Mouse (Mus musculus): Measurements from ENCODE around the gene Atp6v1b1. TPM values are rescaled to one million over a fixed set of nuclear protein-coding genes. Genes with fewer than 3 reads are reported as not detected.

Atp6v1b1 gene
- polyA plus RNA-seq, 1 experiment from 2014 or later, result not detected

DNA sequence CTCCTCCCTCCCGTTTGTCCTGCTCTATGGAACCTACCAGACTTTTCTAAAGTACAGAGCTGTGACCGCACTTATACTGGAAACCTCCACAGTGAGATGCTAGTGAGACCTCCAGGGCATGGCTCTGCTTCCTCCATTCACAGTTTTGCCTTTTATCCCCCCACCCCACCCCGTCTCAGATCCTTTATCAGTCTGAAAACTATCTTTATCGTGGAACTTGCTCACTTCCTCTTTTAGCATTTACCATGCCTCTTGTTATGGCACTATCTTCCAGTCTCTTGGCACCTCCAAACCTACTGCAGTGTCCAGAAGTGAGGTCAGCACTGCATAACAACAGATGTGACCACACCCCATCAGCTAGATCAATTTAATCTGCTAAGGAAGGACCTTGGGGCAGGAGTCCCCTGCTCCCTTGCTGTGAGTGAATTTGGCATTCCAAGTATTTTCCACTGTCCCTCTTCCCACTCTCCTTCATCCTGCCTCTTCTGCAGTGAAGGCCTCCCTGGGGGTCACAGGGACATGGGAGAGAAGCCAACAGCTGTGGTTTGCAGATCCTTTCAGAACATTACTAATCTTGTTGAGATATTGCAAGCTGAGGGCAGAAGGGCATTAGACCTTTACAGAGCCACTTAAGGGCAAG lies 48.6 kb downstream of the Atp6v1b1 start:
- no peaks in the 10 kb centered on the region for H3K36me3 ChIP-seq
- ATAC-seq (ENCODE audit: low FRiP score, low read depth), result no peak
- H3K9me3 ChIP-seq, result no peaks in the 10 kb centered on the region
- H3K27ac ChIP-seq, result no peak overlapping the region
- peaks cover 18% of the 10 kb centered on the region for H3K4me1 ChIP-seq
- H3K27me3 ChIP-seq (replicated peaks), result no peaks in the 10 kb centered on the region
- 72% methylated on average over 4 of the region's 4 CpGs for WGBS
- H3K4me2 ChIP-seq (replicated peaks), result no peak overlapping the region
- H3K4me3 ChIP-seq, result no peak overlapping the region
- H3K9ac ChIP-seq, result no peak overlapping the region

DNA sequence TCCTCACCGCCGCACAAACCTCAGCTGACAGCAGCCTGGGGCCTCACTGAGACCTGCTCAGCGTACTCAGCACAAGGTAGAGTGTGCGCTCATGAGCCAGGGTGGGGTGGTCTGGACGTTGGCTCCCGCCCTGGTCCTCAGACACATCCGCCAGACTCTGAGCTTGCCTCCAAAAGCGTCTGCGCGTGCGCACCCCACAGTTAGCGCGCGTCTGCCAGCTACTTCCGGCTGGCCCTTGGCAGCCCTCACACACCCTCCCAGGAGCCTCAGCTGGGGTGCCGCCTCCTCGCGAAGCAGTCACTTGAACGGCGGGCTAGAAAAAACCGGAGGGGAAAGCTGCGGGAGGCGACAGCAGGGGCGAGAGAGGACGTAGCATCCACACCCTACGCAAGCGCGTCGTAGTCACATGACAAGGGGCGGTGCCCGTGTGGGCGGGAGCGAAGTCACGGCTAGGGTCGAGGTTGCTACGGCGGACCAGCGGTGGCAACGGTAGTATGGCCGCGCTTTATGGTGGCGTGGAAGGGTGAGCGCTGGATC lies 52.0 kb downstream of the Atp6v1b1 start, which contains the start of gene Nagk:
Gene Nagk, plus strand, starts transcription at position 223 of the 537 bp plus-strand sequence.
- Histone ChIP-seq H3K9me3 (no peaks in the 10 kb centered on the region), H3K36me3 (peaks cover 6% of the 10 kb centered on the region; the same call in 1 of the 2 replicates), H3K4me1 (peaks cover 6% of the 10 kb centered on the region), H3K4me3 (peak within 1 kb of the TSS; percentile 80), H3K27ac (peak within 1 kb of the TSS; percentile 92), H3K27me3 (replicated peaks) (no peaks in the 10 kb centered on the region), H3K9ac (peak within 1 kb of the TSS; percentile 84), H3K4me2 (replicated peaks) (peak within 1 kb of the TSS; percentile 89)
- ATAC-seq (ENCODE audit: low FRiP score, low read depth), result peak; percentile 96
- WGBS, result under 1% methylated on average over 43 of the region's 43 CpGs

- Histone ChIP-seq H3K27ac (peak overlapping the region; percentile 92), H3K9ac (peak overlapping the region; percentile 84), H3K4me2 (replicated peaks) (peak overlapping the region; percentile 89), H3K4me3 (peak overlapping the region; percentile 80), H3K36me3 (peaks cover 9% of the 10 kb centered on the region; the same call in 1 of the 2 replicates), H3K27me3 (replicated peaks) (no peaks in the 10 kb centered on the region), H3K9me3 (no peaks in the 10 kb centered on the region), H3K4me1 (peaks cover 6% of the 10 kb centered on the region)
- peak; percentile 15; the same call in 1 of the 2 replicates for ATAC-seq (ENCODE audit: low FRiP score, low read depth)
- WGBS, result 13% methylated on average over 13 of the region's 13 CpGs
These were observed 52.7 kb downstream of the Atp6v1b1 start for GRCm38 (mm10) chr6:83795492-83795900.

GRCm38 (mm10) chr6:83796686-83797085 lies 53.9 kb downstream of the Atp6v1b1 start:
- H3K4me3 ChIP-seq, result no peak overlapping the region
- H3K27ac ChIP-seq, result no peak overlapping the region
- H3K9ac ChIP-seq, result no peak overlapping the region
- H3K4me1 ChIP-seq, result peaks cover 6% of the 10 kb centered on the region
- H3K4me2 ChIP-seq (replicated peaks), result no peak overlapping the region
- WGBS, result 65% methylated on average over 3 of the region's 3 CpGs
- peaks cover 20% of the 10 kb centered on the region for H3K36me3 ChIP-seq
- no peak for ATAC-seq (ENCODE audit: low FRiP score, low read depth)
- H3K27me3 ChIP-seq (replicated peaks), result no peaks in the 10 kb centered on the region
- H3K9me3 ChIP-seq, result no peaks in the 10 kb centered on the region

DNA sequence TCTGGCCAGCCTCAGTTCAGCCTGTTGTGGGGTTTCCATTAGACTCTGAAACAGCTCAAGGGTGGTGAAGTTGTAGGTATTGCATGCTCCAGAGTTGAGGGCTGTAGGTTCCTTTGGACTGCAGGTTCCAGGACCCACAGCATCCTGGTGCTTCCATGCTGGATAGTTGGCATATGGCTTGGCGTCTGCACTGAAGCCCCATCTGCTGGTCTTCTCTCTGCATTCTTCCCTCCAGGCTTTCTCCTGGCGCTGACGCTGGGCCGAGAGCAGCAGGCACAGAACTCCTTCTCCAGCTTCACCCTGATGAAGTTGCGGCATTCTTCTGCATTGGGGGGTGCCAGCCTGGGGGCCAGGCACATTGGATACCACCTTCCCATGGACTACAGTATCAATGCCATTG lies 59.2 kb downstream of the Atp6v1b1 start:
- Histone ChIP-seq H3K36me3 (peaks cover 42% of the 10 kb centered on the region), H3K4me2 (replicated peaks) (no peak overlapping the region), H3K4me3 (no peak overlapping the region), H3K4me1 (no peaks in the 10 kb centered on the region), H3K9me3 (no peaks in the 10 kb centered on the region), H3K9ac (no peak overlapping the region), H3K27ac (no peak overlapping the region), H3K27me3 (replicated peaks) (no peaks in the 10 kb centered on the region)
- ATAC-seq (ENCODE audit: low FRiP score, low read depth), result no peak
- WGBS, result 94% methylated on average over 5 of the region's 5 CpGs

DNA sequence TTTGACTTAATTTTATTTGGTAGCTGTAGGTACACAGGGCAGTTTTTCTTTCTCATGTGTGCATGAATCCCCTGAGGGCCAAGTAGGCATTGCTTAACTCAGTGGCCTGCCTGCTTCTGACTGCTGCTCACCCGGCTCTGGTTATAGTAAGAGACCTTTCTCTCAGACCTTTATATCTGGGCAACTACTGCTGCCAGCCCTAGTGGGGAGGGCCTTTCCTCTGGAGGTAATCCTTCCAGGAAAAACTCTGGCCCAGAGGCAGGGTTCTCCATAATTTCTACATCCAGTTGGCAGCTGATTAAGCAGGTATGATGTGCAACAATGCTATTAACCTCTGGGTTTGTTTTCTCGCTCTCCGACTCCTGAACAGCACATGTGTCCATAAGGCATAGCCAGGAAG lies 60.1 kb downstream of the Atp6v1b1 start:
- Histone ChIP-seq H3K4me1 (no peaks in the 10 kb centered on the region), H3K9me3 (no peaks in the 10 kb centered on the region), H3K27ac (no peak overlapping the region), H3K36me3 (peaks cover 48% of the 10 kb centered on the region), H3K9ac (no peak overlapping the region), H3K4me2 (replicated peaks) (no peak overlapping the region), H3K4me3 (no peak overlapping the region), H3K27me3 (replicated peaks) (no peaks in the 10 kb centered on the region)
- ATAC-seq (ENCODE audit: low FRiP score, low read depth), result no peak
- WGBS, result 90% methylated on average over 3 of the region's 3 CpGs

Other genes with a start within 250 kb of the Atp6v1b1 start
- gene Dguok, start 236.0 kb upstream of the Atp6v1b1 start, polyA plus RNA-seq (2016; fragmentation: Nextera tagmentation; extraction: Ambion mirVana), result 62.6 and 66.4 TPM in 2 replicates
- gene Actg2, start 206.7 kb upstream of the Atp6v1b1 start, polyA plus RNA-seq (2016; fragmentation: Nextera tagmentation; extraction: Ambion mirVana), result 1.3 and 2.0 TPM in 2 replicates
- gene Stambp, start 170.3 kb upstream of the Atp6v1b1 start, polyA plus RNA-seq (2016; fragmentation: Nextera tagmentation; extraction: Ambion mirVana), result 34.4 and 34.6 TPM in 2 replicates
- gene Clec4f, start 86.8 kb upstream of the Atp6v1b1 start, polyA plus RNA-seq (2016; fragmentation: Nextera tagmentation; extraction: Ambion mirVana), result not detected in 2 replicates
- not detected in 2 replicates for gene Cd207, start 65.1 kb upstream of the Atp6v1b1 start, polyA plus RNA-seq (2016; fragmentation: Nextera tagmentation; extraction: Ambion mirVana)
- gene Vax2, start 31.7 kb upstream of the Atp6v1b1 start, polyA plus RNA-seq (2016; fragmentation: Nextera tagmentation; extraction: Ambion mirVana), result 0.15 TPM in 1 of 2 replicates, not detected in the other
- 0.15 and 0.22 TPM in 2 replicates for gene Ankrd53, start 19.7 kb downstream of the Atp6v1b1 start, polyA plus RNA-seq (2016; fragmentation: Nextera tagmentation; extraction: Ambion mirVana)
- gene Tex261, start 32.8 kb downstream of the Atp6v1b1 start, polyA plus RNA-seq (2016; fragmentation: Nextera tagmentation; extraction: Ambion mirVana), result 71.6 and 72.6 TPM in 2 replicates
- 59.1 and 62.6 TPM in 2 replicates for gene Nagk, start 52.0 kb downstream of the Atp6v1b1 start, polyA plus RNA-seq (2016; fragmentation: Nextera tagmentation; extraction: Ambion mirVana)
- gene Paip2b, start 88.8 kb downstream of the Atp6v1b1 start, polyA plus RNA-seq (2016; fragmentation: Nextera tagmentation; extraction: Ambion mirVana), result 19.1 and 22.4 TPM in 2 replicates
- gene Zfp638, start 124.1 kb downstream of the Atp6v1b1 start, polyA plus RNA-seq (2016; fragmentation: Nextera tagmentation; extraction: Ambion mirVana), result 86.4 and 92.4 TPM in 2 replicates

All from neural tube, embryonic 12.5 days (tissue).